Mouse (Mus musculus): ENCODE measurements around the gene Cdc27. TPM values are rescaled to one million over a fixed set of nuclear protein-coding genes. Genes with fewer than 3 reads are reported as not detected.

Gene Cdc27
- polyA plus RNA-seq (2014; fragmentation: Nextera tagmentation; extraction: Ambion mirVana) = 51.6 and 53.3 TPM in 2 replicates

- H3K36me3 ChIP-seq (ENCODE audit: control insufficient read depth, insufficient read depth, low read length) = no peaks in the 10 kb centered on the region
- H3K9ac ChIP-seq (replicated peaks; ENCODE audit: low read depth, low read length) = peak within 1 kb of the TSS; percentile 99
- no peaks in the 10 kb centered on the region for H3K27me3 ChIP-seq (ENCODE audit: control insufficient read depth, insufficient read depth, low read length)
- H3K4me2 ChIP-seq (replicated peaks; ENCODE audit: low read depth, low read length) = peak within 1 kb of the TSS; percentile 71
- H3K9me3 ChIP-seq (ENCODE audit: control insufficient read depth, low read depth, low read length) = no peaks in the 10 kb centered on the region
- H3K4me1 ChIP-seq (ENCODE audit: control insufficient read depth, insufficient read depth, low read length) = 0 out of 2 replicates have a peak, but pooled peaks cover 7% of the 10 kb centered on the region
- peak; percentile 97 for ATAC-seq (ENCODE audit: insufficient number of reproducible peaks, insufficient read depth, low FRiP score, low read depth)
- H3K4me3 ChIP-seq (ENCODE audit: low read depth, low read length) = peak within 1 kb of the TSS; percentile 98
- WGBS = under 1% methylated on average over 35 of the region's 35 CpGs
- H3K27ac ChIP-seq (ENCODE audit: low read length) = peak within 1 kb of the TSS; percentile 93
These were observed at the start of gene Cdc27, which contains the start of gene Myl4 for GRCm38 (mm10) chr11:104550406-104550974. Gene Cdc27, minus strand, starts transcription at chr11:104550620. Gene Myl4, plus strand, starts transcription at chr11:104550663.

GRCm38 (mm10) chr11:104599265-104599945 lies 49.0 kb upstream of the Cdc27 start:
- 56% methylated on average over 13 of the region's 13 CpGs for WGBS
- no peak overlapping the region for H3K9ac ChIP-seq (replicated peaks; ENCODE audit: low read depth, low read length)

GRCm38 (mm10) chr11:104596365-104596764 lies 45.9 kb upstream of the Cdc27 start:
- Histone ChIP-seq H3K9ac (replicated peaks; ENCODE audit: low read depth, low read length) (no peak overlapping the region), H3K36me3 (ENCODE audit: control insufficient read depth, insufficient read depth, low read length) (no peaks in the 10 kb centered on the region), H3K4me1 (ENCODE audit: control insufficient read depth, insufficient read depth, low read length) (no peaks in the 10 kb centered on the region), H3K27ac (ENCODE audit: low read length) (no peak overlapping the region), H3K9me3 (ENCODE audit: control insufficient read depth, low read depth, low read length) (no peaks in the 10 kb centered on the region), H3K4me3 (ENCODE audit: low read depth, low read length) (no peak overlapping the region), H3K27me3 (ENCODE audit: control insufficient read depth, insufficient read depth, low read length) (no peaks in the 10 kb centered on the region), H3K4me2 (replicated peaks; ENCODE audit: low read depth, low read length) (no peak overlapping the region)
- WGBS = 79% methylated on average over 10 of the region's 10 CpGs
- ATAC-seq (ENCODE audit: insufficient number of reproducible peaks, insufficient read depth, low FRiP score, low read depth) = no peak

More at GRCm38 (mm10) chr11:104599265-104599945, 49.0 kb upstream of the Cdc27 start:
- no peak; the same call in 1 of the 2 replicates for ATAC-seq (ENCODE audit: insufficient number of reproducible peaks, insufficient read depth, low FRiP score, low read depth)
- Histone ChIP-seq H3K4me1 (ENCODE audit: control insufficient read depth, insufficient read depth, low read length) (no peaks in the 10 kb centered on the region), H3K36me3 (ENCODE audit: control insufficient read depth, insufficient read depth, low read length) (no peaks in the 10 kb centered on the region), H3K4me3 (ENCODE audit: low read depth, low read length) (no peak overlapping the region), H3K27me3 (ENCODE audit: control insufficient read depth, insufficient read depth, low read length) (no peaks in the 10 kb centered on the region), H3K27ac (ENCODE audit: low read length) (peak overlapping the region; percentile 18; the same call in 1 of the 2 replicates), H3K4me2 (replicated peaks; ENCODE audit: low read depth, low read length) (no peak overlapping the region), H3K9me3 (ENCODE audit: control insufficient read depth, low read depth, low read length) (no peaks in the 10 kb centered on the region)

- H3K4me3 ChIP-seq (ENCODE audit: low read depth, low read length) = no peak overlapping the region
- H3K27ac ChIP-seq (ENCODE audit: low read length) = no peak overlapping the region
- H3K4me2 ChIP-seq (replicated peaks; ENCODE audit: low read depth, low read length) = no peak overlapping the region
- 46% methylated on average over 13 of the region's 13 CpGs for WGBS
- no peak overlapping the region for H3K9ac ChIP-seq (replicated peaks; ENCODE audit: low read depth, low read length)
- no peaks in the 10 kb centered on the region for H3K36me3 ChIP-seq (ENCODE audit: control insufficient read depth, insufficient read depth, low read length)
- H3K27me3 ChIP-seq (ENCODE audit: control insufficient read depth, insufficient read depth, low read length) = no peaks in the 10 kb centered on the region
- ATAC-seq (ENCODE audit: insufficient number of reproducible peaks, insufficient read depth, low FRiP score, low read depth) = no peak
- H3K4me1 ChIP-seq (ENCODE audit: control insufficient read depth, insufficient read depth, low read length) = no peaks in the 10 kb centered on the region
- H3K9me3 ChIP-seq (ENCODE audit: control insufficient read depth, low read depth, low read length) = no peaks in the 10 kb centered on the region; the same call in 1 of the 2 replicates
These were observed 41.8 kb upstream of the Cdc27 start for GRCm38 (mm10) chr11:104592066-104592835.

- ATAC-seq (ENCODE audit: insufficient number of reproducible peaks, insufficient read depth, low FRiP score, low read depth) = peak; percentile 63; the same call in 1 of the 2 replicates
- no peaks in the 10 kb centered on the region; the same call in 1 of the 2 replicates for H3K9me3 ChIP-seq (ENCODE audit: control insufficient read depth, low read depth, low read length)
- no peaks in the 10 kb centered on the region for H3K36me3 ChIP-seq (ENCODE audit: control insufficient read depth, insufficient read depth, low read length)
- WGBS = 2% methylated on average over 8 of the region's 8 CpGs
- H3K4me2 ChIP-seq (replicated peaks; ENCODE audit: low read depth, low read length) = no peak overlapping the region
- no peaks in the 10 kb centered on the region for H3K27me3 ChIP-seq (ENCODE audit: control insufficient read depth, insufficient read depth, low read length)
- H3K27ac ChIP-seq (ENCODE audit: low read length) = no peak overlapping the region
- no peak overlapping the region for H3K9ac ChIP-seq (replicated peaks; ENCODE audit: low read depth, low read length)
- H3K4me1 ChIP-seq (ENCODE audit: control insufficient read depth, insufficient read depth, low read length) = no peaks in the 10 kb centered on the region
- H3K4me3 ChIP-seq (ENCODE audit: low read depth, low read length) = no peak overlapping the region
These were observed 39.7 kb upstream of the Cdc27 start for GRCm38 (mm10) chr11:104590148-104590547.

GRCm38 (mm10) chr11:104589570-104589969 lies 39.1 kb upstream of the Cdc27 start:
- H3K9me3 ChIP-seq (ENCODE audit: control insufficient read depth, low read depth, low read length) = no peaks in the 10 kb centered on the region; the same call in 1 of the 2 replicates
- H3K36me3 ChIP-seq (ENCODE audit: control insufficient read depth, insufficient read depth, low read length) = no peaks in the 10 kb centered on the region
- no peak overlapping the region for H3K9ac ChIP-seq (replicated peaks; ENCODE audit: low read depth, low read length)
- H3K4me1 ChIP-seq (ENCODE audit: control insufficient read depth, insufficient read depth, low read length) = no peaks in the 10 kb centered on the region
- no peak overlapping the region for H3K4me3 ChIP-seq (ENCODE audit: low read depth, low read length)
- 81% methylated on average over 1 of the region's 1 CpGs for WGBS
- no peak for ATAC-seq (ENCODE audit: insufficient number of reproducible peaks, insufficient read depth, low FRiP score, low read depth)
- no peak overlapping the region for H3K4me2 ChIP-seq (replicated peaks; ENCODE audit: low read depth, low read length)
- H3K27ac ChIP-seq (ENCODE audit: low read length) = no peak overlapping the region
- H3K27me3 ChIP-seq (ENCODE audit: control insufficient read depth, insufficient read depth, low read length) = no peaks in the 10 kb centered on the region

- WGBS = 91% methylated on average over 2 of the region's 2 CpGs
- H3K4me3 ChIP-seq (ENCODE audit: low read depth, low read length) = no peak overlapping the region
- no peaks in the 10 kb centered on the region for H3K4me1 ChIP-seq (ENCODE audit: control insufficient read depth, insufficient read depth, low read length)
- no peak overlapping the region for H3K9ac ChIP-seq (replicated peaks; ENCODE audit: low read depth, low read length)
- no peaks in the 10 kb centered on the region; the same call in 1 of the 2 replicates for H3K9me3 ChIP-seq (ENCODE audit: control insufficient read depth, low read depth, low read length)
- no peaks in the 10 kb centered on the region for H3K27me3 ChIP-seq (ENCODE audit: control insufficient read depth, insufficient read depth, low read length)
- no peak overlapping the region for H3K4me2 ChIP-seq (replicated peaks; ENCODE audit: low read depth, low read length)
- H3K36me3 ChIP-seq (ENCODE audit: control insufficient read depth, insufficient read depth, low read length) = no peaks in the 10 kb centered on the region
- no peak overlapping the region for H3K27ac ChIP-seq (ENCODE audit: low read length)
- no peak for ATAC-seq (ENCODE audit: insufficient number of reproducible peaks, insufficient read depth, low FRiP score, low read depth)
These were observed 38.1 kb upstream of the Cdc27 start for GRCm38 (mm10) chr11:104588513-104588912.

GRCm38 (mm10) chr11:104587904-104588303 lies 37.5 kb upstream of the Cdc27 start:
- H3K9ac ChIP-seq (replicated peaks; ENCODE audit: low read depth, low read length) = no peak overlapping the region
- no peak for ATAC-seq (ENCODE audit: insufficient number of reproducible peaks, insufficient read depth, low FRiP score, low read depth)
- no peaks in the 10 kb centered on the region for H3K4me1 ChIP-seq (ENCODE audit: control insufficient read depth, insufficient read depth, low read length)
- WGBS = 93% methylated on average over 9 of the region's 9 CpGs
- no peaks in the 10 kb centered on the region for H3K27me3 ChIP-seq (ENCODE audit: control insufficient read depth, insufficient read depth, low read length)
- no peaks in the 10 kb centered on the region; the same call in 1 of the 2 replicates for H3K9me3 ChIP-seq (ENCODE audit: control insufficient read depth, low read depth, low read length)
- H3K4me2 ChIP-seq (replicated peaks; ENCODE audit: low read depth, low read length) = no peak overlapping the region
- no peak overlapping the region for H3K27ac ChIP-seq (ENCODE audit: low read length)
- H3K36me3 ChIP-seq (ENCODE audit: control insufficient read depth, insufficient read depth, low read length) = no peaks in the 10 kb centered on the region
- no peak overlapping the region for H3K4me3 ChIP-seq (ENCODE audit: low read depth, low read length)
